Mouse (Mus musculus): Measurements from ENCODE around the gene Pms2. TPM values are rescaled to one million over a fixed set of nuclear protein-coding genes. Genes with fewer than 3 reads are reported as not detected.

The Pms2 gene
- 6.9 TPM for polyA plus RNA-seq (2014; fragmentation: Illumina TruSeq; extraction: RNeasy Lipid Tissue Mini Kit (QIAGEN cat#74804); ENCODE audit: low replicate concordance)

GRCm38 (mm10) chr5:143909417-143910400, at the start of gene Pms2, which contains the start of gene Aimp2:
TSS of gene Pms2 (plus strand) at chr5:143909964.
TSS of gene Aimp2 (minus strand) at chr5:143909847.

GRCm38 (mm10) chr5:143897635-143898330, 12.0 kb upstream of the Pms2 start, which contains the start of gene Ankrd61:
TSS of gene Ankrd61 (minus strand) at chr5:143897685.

DNA sequence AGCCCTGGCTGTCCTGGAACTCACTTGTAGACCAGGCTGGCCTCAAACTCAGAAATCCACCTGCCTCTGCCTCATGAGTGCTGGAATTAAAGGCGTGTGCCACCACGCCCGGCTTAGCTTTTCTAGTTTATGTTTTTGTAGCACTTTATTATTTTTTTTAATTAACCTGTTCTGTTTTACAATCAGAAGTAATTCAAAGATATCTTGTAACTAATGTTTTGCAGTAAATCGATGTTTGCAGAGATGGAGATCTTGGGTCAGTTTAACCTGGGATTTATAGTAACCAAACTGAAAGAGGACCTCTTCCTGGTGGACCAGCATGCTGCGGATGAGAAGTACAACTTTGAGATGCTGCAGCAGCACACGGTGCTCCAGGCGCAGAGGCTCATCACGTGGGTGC, 18.1 kb downstream of the Pms2 start, which contains the start of gene Gm42421:
Gene Gm42421 (plus strand): TSS at position 301 of the 400 bp plus-strand sequence.

GRCm38 (mm10) chr5:143932831-143933230, 23.1 kb downstream of the Pms2 start, which contains the start of gene Rsph10b:
TSS of gene Rsph10b (plus strand) at chr5:143933035.

Other genes with a start within 250 kb of the Pms2 start
- gene Usp42, start 177.7 kb upstream of the Pms2 start, polyA plus RNA-seq (2014; fragmentation: Illumina TruSeq; extraction: RNeasy Lipid Tissue Mini Kit (QIAGEN cat#74804); ENCODE audit: low replicate concordance), result 13.9 TPM
- 62.4 TPM for gene Eif2ak1, start 92.2 kb upstream of the Pms2 start, polyA plus RNA-seq (2014; fragmentation: Illumina TruSeq; extraction: RNeasy Lipid Tissue Mini Kit (QIAGEN cat#74804); ENCODE audit: low replicate concordance)
- gene Ankrd61, start 12.3 kb upstream of the Pms2 start, polyA plus RNA-seq (2014; fragmentation: Illumina TruSeq; extraction: RNeasy Lipid Tissue Mini Kit (QIAGEN cat#74804); ENCODE audit: low replicate concordance), result not detected
- gene Aimp2, start 117 bp upstream of the Pms2 start, polyA plus RNA-seq (2014; fragmentation: Illumina TruSeq; extraction: RNeasy Lipid Tissue Mini Kit (QIAGEN cat#74804); ENCODE audit: low replicate concordance), result 3.3 TPM
- 1.4 TPM for gene Gm42421, start 18.2 kb downstream of the Pms2 start, polyA plus RNA-seq (2014; fragmentation: Illumina TruSeq; extraction: RNeasy Lipid Tissue Mini Kit (QIAGEN cat#74804); ENCODE audit: low replicate concordance)
- not detected for gene Rsph10b, start 23.1 kb downstream of the Pms2 start, polyA plus RNA-seq (2014; fragmentation: Illumina TruSeq; extraction: RNeasy Lipid Tissue Mini Kit (QIAGEN cat#74804); ENCODE audit: low replicate concordance)
- 156 TPM for gene Ccz1, start 104.9 kb downstream of the Pms2 start, polyA plus RNA-seq (2014; fragmentation: Illumina TruSeq; extraction: RNeasy Lipid Tissue Mini Kit (QIAGEN cat#74804); ENCODE audit: low replicate concordance)
- gene Ocm, start 116.7 kb downstream of the Pms2 start, polyA plus RNA-seq (2014; fragmentation: Illumina TruSeq; extraction: RNeasy Lipid Tissue Mini Kit (QIAGEN cat#74804); ENCODE audit: low replicate concordance), result 4.7 TPM
- 15.6 TPM for gene Lmtk2, start 190.5 kb downstream of the Pms2 start, polyA plus RNA-seq (2014; fragmentation: Illumina TruSeq; extraction: RNeasy Lipid Tissue Mini Kit (QIAGEN cat#74804); ENCODE audit: low replicate concordance)